Mouse (Mus musculus) olfactory bulb, adult 2 months (tissue): ENCODE measurements around the gene Spty2d1.
A peak's percentile ranks its signal among the peaks of the same experiment; 100 is the strongest.

Experiments
- CTCF ChIP-seq: fragments of 200-500 bp; IDR thresholded peaks from 2 replicates; pipeline ENCODE4 v1.5.1; 2012; ENCODE audit warnings: low read depth, mild to moderate bottlenecking, low read length, moderate library complexity; ENCODE audit not compliant: insufficient read depth
- POLR2A ChIP-seq: fragments of 200-500 bp; IDR thresholded peaks from 2 replicates; pipeline ENCODE4 v1.6.1; 2012; ENCODE audit warnings: mild to moderate bottlenecking, low read depth, low read length, moderate library complexity; ENCODE audit not compliant: insufficient read depth

- TF ChIP-seq CTCF (peak; percentile 55), POLR2A (no peak)
Observed at GRCm38 (mm10) chr7:47015390-47016065, 7.3 kb upstream of the Spty2d1 start.
